Mouse (Mus musculus) testis, adult 2 months (tissue): ENCODE measurements around the gene Ubac2. TPM values are rescaled to one million over a fixed set of nuclear protein-coding genes. Genes with fewer than 3 reads are reported as not detected.

Source experiments
- H3K27ac ChIP-seq: fragments of 200-500 bp; 2 replicates; pipeline ENCODE4 v1.5.1; 2012; ENCODE audit warnings: low read depth, low read length; ENCODE audit not compliant: control insufficient read depth, insufficient read depth
- H3K27me3 ChIP-seq: fragments of 200-500 bp; 2 replicates; pipeline ENCODE4 v1.6.1; 2012; ENCODE audit warnings: mild to moderate bottlenecking, low read length, moderate library complexity; ENCODE audit not compliant: control insufficient read depth, insufficient read depth
- H3K36me3 ChIP-seq: fragments of 200-500 bp; 2 replicates; pipeline ENCODE4 v1.6.1; 2012; ENCODE audit warnings: mild to moderate bottlenecking, low read length; ENCODE audit not compliant: control insufficient read depth, insufficient read depth
- H3K4me1 ChIP-seq: fragments of 200-500 bp; 2 replicates; pipeline ENCODE4 v1.6.1; 2012; ENCODE audit warnings: low read length; ENCODE audit not compliant: control insufficient read depth, insufficient read depth
- H3K4me3 ChIP-seq: fragments of 200-500 bp; 2 replicates; pipeline ENCODE4 v1.5.1; 2012; ENCODE audit warnings: low read depth, mild to moderate bottlenecking, low read length, moderate library complexity, mixed read lengths; ENCODE audit not compliant: control insufficient read depth
- CTCF ChIP-seq: fragments of 200-500 bp; IDR thresholded peaks from 2 replicates; pipeline ENCODE4 v1.5.1; 2012; ENCODE audit warnings: low read depth, mild to moderate bottlenecking, inconsistent platforms, low read length, moderate library complexity; ENCODE audit not compliant: control insufficient read depth, insufficient read depth, insufficient replicate concordance
- POLR2A ChIP-seq: fragments of 200-500 bp; IDR thresholded peaks from 2 replicates; pipeline ENCODE4 v1.6.1; 2012; ENCODE audit warnings: low read depth, mild to moderate bottlenecking, inconsistent platforms, low read length, moderate library complexity; ENCODE audit not compliant: control insufficient read depth
- polyA plus RNA-seq: library from polyadenylated mRNA; depleted of rRNA; stranded (reverse); fragments of >200 nt; gene quantifications from 2 replicates; pipeline ENCODE4 v1.2.3, GENCODE M21; 2012

Ubac2 gene
- polyA plus RNA-seq, 1 experiment, result 107 TPM

DNA sequence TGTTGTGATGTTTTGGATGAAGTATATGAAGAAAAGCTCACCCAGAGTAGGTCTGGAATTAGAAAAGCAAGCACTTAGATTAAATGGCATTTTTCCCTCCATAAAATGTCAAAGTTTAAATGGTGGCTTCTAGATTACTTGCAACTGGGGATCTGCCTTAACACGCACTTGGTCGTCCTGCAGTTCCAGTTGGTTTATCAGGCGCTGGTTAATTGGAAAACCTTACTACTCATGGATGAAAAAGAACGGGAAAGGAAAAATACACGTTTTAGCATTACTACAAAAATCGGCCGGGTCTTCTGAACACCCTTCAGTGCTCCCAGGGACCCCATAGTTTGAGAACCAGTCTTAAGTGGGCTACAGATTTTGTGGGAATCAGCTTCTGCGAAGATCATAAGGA, 780 bp upstream of the Ubac2 start:
- no peak for TF ChIP-seq CTCF
- no peak for TF ChIP-seq POLR2A
- Histone ChIP-seq H3K4me3 (peak overlapping the region; percentile 97), H3K27ac (peak overlapping the region; percentile 44; the same call in 1 of the 2 replicates), H3K4me1 (peaks cover 2% of the 10 kb centered on the region), H3K36me3 (no peaks in the 10 kb centered on the region), H3K27me3 (no peaks in the 10 kb centered on the region)

DNA sequence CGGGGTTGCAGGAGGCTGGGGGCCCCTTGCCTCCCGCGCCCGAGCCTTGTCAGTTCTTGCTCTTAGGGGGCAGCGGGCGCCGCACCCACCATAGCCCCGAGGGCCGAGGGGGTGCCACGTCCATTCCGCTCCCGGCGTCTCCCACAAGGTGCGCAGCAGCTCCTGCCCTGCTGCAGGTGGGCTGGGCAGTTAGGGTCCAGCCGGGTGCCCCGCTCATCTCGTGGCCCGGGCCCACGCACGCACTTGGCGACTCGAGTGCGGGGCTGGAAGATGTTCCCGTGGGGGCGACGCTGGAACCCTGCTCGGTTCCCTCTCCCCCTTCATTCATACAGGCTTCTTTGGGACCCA, 413 bp downstream of the Ubac2 start:
- Histone ChIP-seq H3K27ac (peak overlapping the region; percentile 89), H3K27me3 (no peaks in the 10 kb centered on the region), H3K36me3 (no peaks in the 10 kb centered on the region), H3K4me3 (peak overlapping the region; percentile 97), H3K4me1 (peaks cover 2% of the 10 kb centered on the region)
- no peak for TF ChIP-seq CTCF
- no peak for TF ChIP-seq POLR2A

DNA sequence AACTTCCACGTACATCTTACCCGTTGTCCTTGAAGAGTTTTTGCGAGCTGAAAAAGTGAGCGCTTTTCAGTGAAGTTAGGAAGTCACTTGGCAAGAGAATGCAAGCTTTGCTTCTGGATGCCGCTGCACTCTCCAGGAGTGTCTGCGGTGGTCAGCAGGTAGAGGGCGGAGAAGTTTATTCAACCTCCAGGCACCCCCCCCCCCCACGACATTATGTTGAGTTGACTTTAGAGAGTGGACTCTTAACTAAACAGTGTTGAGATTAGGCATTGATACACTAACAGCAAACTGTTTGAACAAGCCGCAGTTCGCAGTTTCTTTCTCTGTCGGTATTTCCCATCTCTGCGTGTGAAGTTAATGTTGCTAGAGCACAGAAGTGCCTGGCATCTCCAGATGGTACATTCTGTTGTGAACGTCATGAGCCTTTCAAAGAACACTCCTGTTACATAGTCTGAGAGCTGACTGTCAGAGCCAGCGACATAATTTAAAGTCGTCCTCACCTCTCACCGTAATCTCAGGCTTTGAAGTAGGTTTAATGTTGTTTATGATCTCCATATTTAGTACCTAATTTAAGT, 933 bp downstream of the Ubac2 start:
- H3K27ac ChIP-seq, result peak overlapping the region; percentile 89
- H3K4me1 ChIP-seq, result peaks cover 2% of the 10 kb centered on the region
- peak overlapping the region; percentile 97 for H3K4me3 ChIP-seq
- H3K27me3 ChIP-seq, result no peaks in the 10 kb centered on the region
- TF ChIP-seq CTCF, result no peak
- TF ChIP-seq POLR2A, result no peak
- H3K36me3 ChIP-seq, result no peaks in the 10 kb centered on the region

DNA sequence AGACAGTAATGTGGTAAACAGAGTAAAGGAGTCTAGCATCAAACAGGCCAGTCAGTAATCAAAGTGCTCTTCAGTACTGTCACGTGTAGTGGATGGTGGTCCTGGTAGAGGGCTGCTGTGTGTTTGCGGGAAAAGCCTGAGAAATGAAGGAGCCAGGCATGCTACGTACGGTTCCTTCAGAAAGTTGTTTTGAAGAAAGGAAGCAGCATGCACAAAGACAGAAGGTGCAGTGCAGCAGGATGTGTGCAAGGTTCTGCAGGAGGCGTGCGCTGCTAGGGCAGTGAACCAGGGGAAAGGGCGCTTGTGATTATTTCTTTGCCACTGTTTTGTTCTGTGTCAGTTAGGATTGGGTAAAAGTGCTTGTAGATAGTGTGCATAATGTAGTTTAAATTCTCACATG, 2.8 kb downstream of the Ubac2 start:
- TF ChIP-seq CTCF (no peak), POLR2A (no peak)
- Histone ChIP-seq H3K4me3 (no peak overlapping the region), H3K27ac (no peak overlapping the region), H3K36me3 (no peaks in the 10 kb centered on the region), H3K27me3 (no peaks in the 10 kb centered on the region), H3K4me1 (peaks cover 4% of the 10 kb centered on the region)

- Histone ChIP-seq H3K4me3 (no peak overlapping the region), H3K27ac (no peak overlapping the region), H3K36me3 (no peaks in the 10 kb centered on the region), H3K27me3 (no peaks in the 10 kb centered on the region), H3K4me1 (peaks cover 2% of the 10 kb centered on the region)
- TF ChIP-seq POLR2A, result no peak
- TF ChIP-seq CTCF, result no peak
Measured at GRCm38 (mm10) chr14:121884150-121884797, 5.9 kb downstream of the Ubac2 start.

GRCm38 (mm10) chr14:121893747-121894146, 15.3 kb downstream of the Ubac2 start:
- no peaks in the 10 kb centered on the region for H3K27me3 ChIP-seq
- H3K27ac ChIP-seq, result no peak overlapping the region
- no peaks in the 10 kb centered on the region for H3K4me1 ChIP-seq
- no peak overlapping the region for H3K4me3 ChIP-seq
- TF ChIP-seq CTCF, result no peak
- no peak for TF ChIP-seq POLR2A
- H3K36me3 ChIP-seq, result no peaks in the 10 kb centered on the region

- no peak for TF ChIP-seq CTCF
- no peak for TF ChIP-seq POLR2A
- no peaks in the 10 kb centered on the region for H3K4me1 ChIP-seq
- no peaks in the 10 kb centered on the region for H3K36me3 ChIP-seq
- H3K27me3 ChIP-seq, result no peaks in the 10 kb centered on the region
- H3K27ac ChIP-seq, result no peak overlapping the region
- H3K4me3 ChIP-seq, result no peak overlapping the region
Measured at GRCm38 (mm10) chr14:121894511-121895135, 16.2 kb downstream of the Ubac2 start.
